Mouse (Mus musculus) heart, embryonic 16.5 days (tissue): ENCODE data around the gene Rpl28. TPM values are rescaled to one million over a fixed set of nuclear protein-coding genes. Genes with fewer than 3 reads are reported as not detected.

Experiments used
- ATAC-seq: fragments of 200-750 bp; cut with Nextera tagmentation; replicated peaks from 2 replicates; pipeline ENCODE4 v1.8.0; 2017; ENCODE audit warnings: moderate number of reproducible peaks; ENCODE audit not compliant: insufficient read depth, low FRiP score; ENCODE audit errors: extremely low read depth
- H3K27ac ChIP-seq: fragments of 300-500 bp; sonication (generic); 2 replicates; pipeline ENCODE4 v1.5.1; 2014; ENCODE audit warnings: mild to moderate bottlenecking, low read length, control low read depth, moderate library complexity
- H3K27me3 ChIP-seq: fragments of 300-500 bp; sonication (generic); 2 replicates; pipeline ENCODE4 v1.6.1; 2014; ENCODE audit warnings: low read length, mixed read lengths; ENCODE audit not compliant: control insufficient read depth, insufficient read depth
- H3K36me3 ChIP-seq: fragments of 300-500 bp; sonication (generic); 2 replicates; pipeline ENCODE4 v1.6.1; 2014; ENCODE audit not compliant: control insufficient read depth, insufficient read depth
- H3K4me1 ChIP-seq: fragments of 300-500 bp; sonication (generic); 2 replicates; pipeline ENCODE4 v1.6.1; 2014; ENCODE audit warnings: low read length, mixed read lengths; ENCODE audit not compliant: control insufficient read depth, insufficient read depth
- H3K4me2 ChIP-seq: fragments of 300-500 bp; sonication (generic); 2 replicates; pipeline ENCODE4 v1.6.1; 2014; ENCODE audit warnings: low read depth, mild to moderate bottlenecking, control low read depth, low read length
- H3K4me3 ChIP-seq: fragments of 300-500 bp; sonication (generic); 2 replicates; pipeline ENCODE4 v1.5.1; 2014; ENCODE audit warnings: mild to moderate bottlenecking, control low read depth, low read length
- H3K9ac ChIP-seq: fragments of 300-500 bp; sonication (generic); 2 replicates; pipeline ENCODE4 v1.6.1; 2014; ENCODE audit warnings: low read length, control low read depth
- H3K9me3 ChIP-seq: fragments of 300-500 bp; sonication (generic); replicated peaks from 2 replicates; pipeline ENCODE4 v1.6.1; 2016; ENCODE audit warnings: low read length; ENCODE audit not compliant: control insufficient read depth
- WGBS: fragments of 180-500 bp; shearing (Covaris S2); extraction: QIAGEN DNeasy Blood & Tissue Kit; methylation state at CpG from one replicate; pipeline ENCODE4 v1.1.7; 2014; 5-methylcytosine and 5-hydroxymethylcytosine counted together
- polyA plus RNA-seq: library from polyadenylated mRNA; unstranded; fragments of >200 nt; fragmentation: Nextera tagmentation; extraction: Ambion mirVana; gene quantifications from 2 replicates; pipeline ENCODE4 v1.2.1, GENCODE M21; 2015

Gene Rpl28
- polyA plus RNA-seq, 1 experiment from 2014 or later, result 205 TPM

DNA sequence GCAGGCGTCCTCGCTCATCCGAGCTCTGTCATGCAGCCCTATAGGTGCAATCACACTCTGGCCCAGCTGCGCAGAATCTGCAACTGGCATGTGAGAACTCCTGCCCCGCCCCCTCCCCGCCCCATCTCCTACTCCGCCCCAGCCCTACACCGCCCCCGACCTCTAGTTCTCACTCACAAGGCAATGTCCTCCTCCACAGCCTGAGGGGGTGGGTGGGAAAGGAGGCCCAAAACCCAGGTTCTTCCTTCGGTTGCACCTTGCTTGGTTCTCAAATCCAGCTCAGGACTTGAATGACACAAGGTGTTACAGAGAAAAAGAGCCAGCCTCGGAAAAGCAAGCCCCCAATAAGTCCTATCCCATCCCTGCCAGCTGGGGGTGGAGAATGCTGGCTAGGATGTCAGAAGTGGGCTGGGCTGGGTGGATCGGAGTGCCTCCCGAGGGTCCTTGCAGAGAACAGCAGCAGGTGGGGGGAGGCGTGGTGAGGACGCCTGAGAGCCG is 50.0 kb downstream of the Rpl28 start:
- peak; percentile 71 for ATAC-seq
- Histone ChIP-seq H3K27me3 (peaks cover 55% of the 10 kb centered on the region), H3K4me3 (peak overlapping the region; percentile 25), H3K36me3 (no peaks in the 10 kb centered on the region), H3K4me2 (peak overlapping the region; percentile 45), H3K4me1 (peaks cover 7% of the 10 kb centered on the region), H3K27ac (no peak overlapping the region), H3K9me3 (peaks cover 3% of the 10 kb centered on the region; the same call in 1 of the 2 replicates), H3K9ac (no peak overlapping the region; the same call in 1 of the 2 replicates)
- whole genome bisulfite sequencing, result under 1% methylated on average over 16 of the region's 16 CpGs

DNA sequence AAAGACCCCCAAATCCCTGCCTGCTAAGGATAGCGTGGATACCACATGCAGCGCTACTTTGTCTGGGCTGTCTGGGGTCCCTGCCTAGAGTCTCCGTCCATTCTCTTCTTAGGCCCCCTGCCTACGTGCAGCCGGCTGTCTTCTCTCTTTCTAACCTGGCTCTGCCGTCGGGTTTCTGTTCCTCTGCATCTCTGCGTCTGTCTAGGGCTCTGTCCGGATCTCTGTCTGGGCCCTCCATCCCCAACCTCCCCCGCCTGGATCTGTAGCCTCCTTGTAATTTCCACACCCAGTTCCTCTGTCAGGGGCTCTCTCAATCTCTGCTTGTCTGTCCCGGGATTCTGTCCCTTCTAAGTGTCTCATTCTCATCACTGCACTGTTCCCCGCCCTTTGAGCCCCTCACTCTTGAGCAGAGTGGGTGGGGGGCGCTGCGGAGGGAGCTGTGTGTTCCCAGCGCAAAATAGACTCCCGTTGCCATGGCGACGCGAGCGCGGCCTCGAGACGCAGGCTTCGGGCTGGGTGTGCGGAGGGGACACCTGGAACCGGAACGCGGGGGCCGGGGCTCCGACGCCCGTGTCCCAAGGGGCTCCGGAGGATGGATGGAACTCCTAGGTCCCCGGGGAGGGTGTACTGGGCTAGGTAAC is 51.0 kb downstream of the Rpl28 start:
- H3K9me3 ChIP-seq, result peaks cover 3% of the 10 kb centered on the region; the same call in 1 of the 2 replicates
- H3K4me2 ChIP-seq, result peak overlapping the region; percentile 58
- 2% methylated on average over 34 of the region's 34 CpGs for WGBS
- H3K27ac ChIP-seq, result no peak overlapping the region
- H3K4me1 ChIP-seq, result peaks cover 7% of the 10 kb centered on the region
- ATAC-seq, result no peak
- H3K36me3 ChIP-seq, result no peaks in the 10 kb centered on the region
- H3K27me3 ChIP-seq, result peaks cover 54% of the 10 kb centered on the region
- H3K4me3 ChIP-seq, result peak overlapping the region; percentile 36
- no peak overlapping the region for H3K9ac ChIP-seq

DNA sequence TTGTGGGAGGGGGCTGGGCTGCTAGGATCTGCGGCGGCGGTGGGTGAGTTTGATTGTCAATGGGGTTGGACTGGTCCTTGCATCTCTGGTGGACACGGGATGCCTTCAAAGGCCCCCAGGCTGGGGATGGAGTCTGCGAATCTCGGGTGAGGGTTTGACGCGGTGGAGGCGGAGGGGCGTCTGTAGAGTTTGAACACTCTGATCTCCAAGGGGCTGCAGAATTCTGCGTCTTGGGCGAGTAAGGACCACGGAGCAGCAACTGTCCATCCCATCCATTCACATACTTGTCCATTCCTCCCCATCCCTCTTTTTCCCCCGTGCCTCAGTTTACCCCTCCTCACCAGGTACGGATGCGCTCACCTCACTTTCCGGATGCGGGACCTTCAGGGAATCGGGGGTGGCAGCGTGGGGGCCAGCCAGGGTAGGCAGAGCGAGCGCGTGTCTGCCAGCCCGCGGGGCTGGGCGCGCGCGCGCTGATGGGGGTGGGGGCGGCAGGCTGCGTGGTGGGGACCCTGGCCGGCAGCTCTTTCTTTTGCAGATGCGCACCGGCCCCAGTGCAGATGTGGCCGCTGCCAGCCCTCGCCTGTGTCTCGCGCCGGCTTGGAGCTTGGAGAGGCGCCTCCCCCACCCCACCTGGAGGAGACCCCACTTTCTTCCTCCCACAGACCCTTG is 51.7 kb downstream of the Rpl28 start, which contains the start of gene Shisa7:
Gene Shisa7, minus strand, starts transcription at position 452 of the 672 bp plus-strand sequence.
- no peaks in the 10 kb centered on the region for H3K36me3 ChIP-seq
- peaks cover 54% of the 10 kb centered on the region for H3K27me3 ChIP-seq
- peaks cover 3% of the 10 kb centered on the region; the same call in 1 of the 2 replicates for H3K9me3 ChIP-seq
- no peak for ATAC-seq
- H3K4me2 ChIP-seq, result peak within 1 kb of the TSS; percentile 58
- WGBS, result 2% methylated on average over 41 of the region's 41 CpGs
- H3K9ac ChIP-seq, result no peak within 1 kb of the TSS
- peaks cover 7% of the 10 kb centered on the region for H3K4me1 ChIP-seq
- H3K4me3 ChIP-seq, result peak within 1 kb of the TSS; percentile 36
- H3K27ac ChIP-seq, result no peak within 1 kb of the TSS

Other genes starting within 250 kb of the Rpl28 start
- gene Syt5, start 245.3 kb upstream of the Rpl28 start, polyA plus RNA-seq, result 1.9 and 3.4 TPM in 2 replicates
- 0.17 TPM in 1 of 2 replicates, not detected in the other for gene Ptprh, start 188.8 kb upstream of the Rpl28 start, polyA plus RNA-seq
- gene Tmem86b, start 161.5 kb upstream of the Rpl28 start, polyA plus RNA-seq, result 1.0 and 1.5 TPM in 2 replicates
- 4.9 and 5.8 TPM in 2 replicates for gene Ppp6r1, start 133.9 kb upstream of the Rpl28 start, polyA plus RNA-seq
- 76.6 and 82.0 TPM in 2 replicates for gene Hspbp1, start 107.8 kb upstream of the Rpl28 start, polyA plus RNA-seq
- 0.49 and 1.1 TPM in 2 replicates for gene Brsk1, start 102.3 kb upstream of the Rpl28 start, polyA plus RNA-seq
- 0.06 and 0.33 TPM in 2 replicates for gene Tmem150b, start 67.6 kb upstream of the Rpl28 start, polyA plus RNA-seq
- 53.6 and 59.0 TPM in 2 replicates for gene Kmt5c, start 52.8 kb upstream of the Rpl28 start, polyA plus RNA-seq
- gene Cox6b2, start 39.8 kb upstream of the Rpl28 start, polyA plus RNA-seq, result 24.1 and 32.0 TPM in 2 replicates
- gene Fam71e2, start 21.6 kb upstream of the Rpl28 start, polyA plus RNA-seq, result not detected in 2 replicates
- gene Il11, start 10.0 kb upstream of the Rpl28 start, polyA plus RNA-seq, result 0.11 and 0.20 TPM in 2 replicates
- not detected in 2 replicates for gene Tmem190, start 9.9 kb upstream of the Rpl28 start, polyA plus RNA-seq
- gene Tmem238, start 3.2 kb upstream of the Rpl28 start, polyA plus RNA-seq, result 5.8 and 6.7 TPM in 2 replicates
- gene Ube2s, start 19.7 kb downstream of the Rpl28 start, polyA plus RNA-seq, result 338 and 342 TPM in 2 replicates
- gene Shisa7, start 51.8 kb downstream of the Rpl28 start, polyA plus RNA-seq, result 0.05 and 0.07 TPM in 2 replicates
- gene Isoc2b, start 77.4 kb downstream of the Rpl28 start, polyA plus RNA-seq, result 5.6 and 6.3 TPM in 2 replicates
- 2.0 and 2.1 TPM in 2 replicates for gene Isoc2a, start 84.3 kb downstream of the Rpl28 start, polyA plus RNA-seq
- 0.11 TPM in 1 of 2 replicates, not detected in the other for gene Gm36210, start 113.6 kb downstream of the Rpl28 start, polyA plus RNA-seq
- gene Zfp628, start 122.3 kb downstream of the Rpl28 start, polyA plus RNA-seq, result 2.2 and 2.5 TPM in 2 replicates
- gene Nat14, start 129.2 kb downstream of the Rpl28 start, polyA plus RNA-seq, result 3.9 and 4.6 TPM in 2 replicates
- gene Ssc5d, start 132.9 kb downstream of the Rpl28 start, polyA plus RNA-seq, result 2.6 and 2.7 TPM in 2 replicates
- 5.9 and 10.4 TPM in 2 replicates for gene Sbk2, start 171.5 kb downstream of the Rpl28 start, polyA plus RNA-seq
- 0.72 and 0.84 TPM in 2 replicates for gene Sbk3, start 178.3 kb downstream of the Rpl28 start, polyA plus RNA-seq
- gene Zfp579, start 203.3 kb downstream of the Rpl28 start, polyA plus RNA-seq, result 25.8 and 31.3 TPM in 2 replicates
- 14.1 and 15.1 TPM in 2 replicates for gene Zfp524, start 221.5 kb downstream of the Rpl28 start, polyA plus RNA-seq
- gene Fiz1, start 221.8 kb downstream of the Rpl28 start, polyA plus RNA-seq, result 25.6 and 26.2 TPM in 2 replicates
- 0.95 TPM in 1 of 2 replicates, not detected in the other for gene Gm44973, start 222.6 kb downstream of the Rpl28 start, polyA plus RNA-seq
- gene Zfp865, start 227.5 kb downstream of the Rpl28 start, polyA plus RNA-seq, result 3.9 and 4.0 TPM in 2 replicates
- gene Ccdc106, start 227.7 kb downstream of the Rpl28 start, polyA plus RNA-seq, result 1.5 and 2.3 TPM in 2 replicates
- not detected in 2 replicates for gene 4632433K11Rik, start 241.2 kb downstream of the Rpl28 start, polyA plus RNA-seq
- 6.3 and 6.8 TPM in 2 replicates for gene Zfp784, start 245.6 kb downstream of the Rpl28 start, polyA plus RNA-seq